Mouse (Mus musculus): ENCODE results near the gene Gm21976. TPM values are rescaled to one million over a fixed set of nuclear protein-coding genes. Genes with fewer than 3 reads are reported as not detected.

Gm21976 gene
- polyA plus RNA-seq, 1 experiment: not detected

- H3K27me3 ChIP-seq (ENCODE audit: control insufficient read depth, insufficient read depth, low read length): peaks cover 31% of the 10 kb centered on the region
- H3K27ac ChIP-seq (ENCODE audit: insufficient read depth, low read length): no peak overlapping the region
- H3K4me3 ChIP-seq (ENCODE audit: extremely low read depth, insufficient read depth, insufficient read length): no peak overlapping the region
- H3K4me1 ChIP-seq (ENCODE audit: control insufficient read depth, insufficient read depth, insufficient read length): peaks cover 8% of the 10 kb centered on the region; the same call in 1 of the 2 replicates
- TF ChIP-seq CTCF (IDR thresholded peaks at IDR 0.05; ENCODE audit: extremely low read depth, insufficient read depth, insufficient read length, insufficient replicate concordance): peak; percentile 7; the same call in 1 of the 2 replicates
- TF ChIP-seq POLR2A (IDR thresholded peaks at IDR 0.05; ENCODE audit: low read depth, low read length): no peak
- WGBS: 13% methylated on average over 8 of the region's 8 CpGs
- peak in 1 of 2 experiments; percentile 8 for DNase-seq (ENCODE audit: low read depth in 1 of 2, low spot score in 2 of 2)
- H3K36me3 ChIP-seq (ENCODE audit: control insufficient read depth, insufficient read depth, low read length): no peaks in the 10 kb centered on the region
These were observed 71.8 kb downstream of the Gm21976 start for GRCm38 (mm10) chr13:98351527-98351926.

GRCm38 (mm10) chr13:98352381-98352975 lies 72.8 kb downstream of the Gm21976 start:
- Histone ChIP-seq H3K27me3 (ENCODE audit: control insufficient read depth, insufficient read depth, low read length) (peaks cover 33% of the 10 kb centered on the region), H3K27ac (ENCODE audit: insufficient read depth, low read length) (no peak overlapping the region)
- 15% methylated on average over 14 of the region's 14 CpGs for WGBS

GRCm38 (mm10) chr13:98353709-98354089 lies 74.0 kb downstream of the Gm21976 start:
- H3K4me3 ChIP-seq (ENCODE audit: extremely low read depth, insufficient read depth, insufficient read length): peak overlapping the region; percentile 33; the same call in 1 of the 2 replicates
- H3K27me3 ChIP-seq (ENCODE audit: control insufficient read depth, insufficient read depth, low read length): peaks cover 43% of the 10 kb centered on the region
- TF ChIP-seq CTCF (IDR thresholded peaks at IDR 0.05; ENCODE audit: extremely low read depth, insufficient read depth, insufficient read length, insufficient replicate concordance) (no peak), POLR2A (IDR thresholded peaks at IDR 0.05; ENCODE audit: low read depth, low read length) (no peak)

More at GRCm38 (mm10) chr13:98352381-98352975, 72.8 kb downstream of the Gm21976 start:
- Histone ChIP-seq H3K4me3 (ENCODE audit: extremely low read depth, insufficient read depth, insufficient read length) (no peak overlapping the region), H3K36me3 (ENCODE audit: control insufficient read depth, insufficient read depth, low read length) (no peaks in the 10 kb centered on the region), H3K4me1 (ENCODE audit: control insufficient read depth, insufficient read depth, insufficient read length) (peaks cover 8% of the 10 kb centered on the region; the same call in 1 of the 2 replicates)
- DNase-seq (ENCODE audit: low read depth in 1 of 2, low spot score in 2 of 2): no peak
- TF ChIP-seq POLR2A (IDR thresholded peaks at IDR 0.05; ENCODE audit: low read depth, low read length) (no peak), CTCF (IDR thresholded peaks at IDR 0.05; ENCODE audit: extremely low read depth, insufficient read depth, insufficient read length, insufficient replicate concordance) (no peak)

GRCm38 (mm10) chr13:98354090-98354801 lies 74.6 kb downstream of the Gm21976 start, which contains the start of gene Foxd1:
Gene Foxd1, plus strand, starts transcription at chr13:98354242.
- H3K27ac ChIP-seq (ENCODE audit: insufficient read depth, low read length): no peak within 1 kb of the TSS
- TF ChIP-seq CTCF (IDR thresholded peaks at IDR 0.05; ENCODE audit: extremely low read depth, insufficient read depth, insufficient read length, insufficient replicate concordance) (no peak), POLR2A (IDR thresholded peaks at IDR 0.05; ENCODE audit: low read depth, low read length) (no peak)
- DNase-seq (ENCODE audit: low read depth in 1 of 2, low spot score in 2 of 2): no peak
- WGBS: 1% methylated on average over 63 of the region's 76 CpGs
- peak within 1 kb of the TSS; percentile 33; the same call in 1 of the 2 replicates for H3K4me3 ChIP-seq (ENCODE audit: extremely low read depth, insufficient read depth, insufficient read length)
- peaks cover 43% of the 10 kb centered on the region for H3K27me3 ChIP-seq (ENCODE audit: control insufficient read depth, insufficient read depth, low read length)
- no peaks in the 10 kb centered on the region for H3K36me3 ChIP-seq (ENCODE audit: control insufficient read depth, insufficient read depth, low read length)
- H3K4me1 ChIP-seq (ENCODE audit: control insufficient read depth, insufficient read depth, insufficient read length): peaks cover 8% of the 10 kb centered on the region; the same call in 1 of the 2 replicates

More at GRCm38 (mm10) chr13:98353709-98354089, 74.0 kb downstream of the Gm21976 start:
- WGBS: 5% methylated on average over 13 of the region's 13 CpGs
- DNase-seq (ENCODE audit: low read depth in 1 of 2, low spot score in 2 of 2): no peak
- Histone ChIP-seq H3K4me1 (ENCODE audit: control insufficient read depth, insufficient read depth, insufficient read length) (peaks cover 8% of the 10 kb centered on the region; the same call in 1 of the 2 replicates), H3K36me3 (ENCODE audit: control insufficient read depth, insufficient read depth, low read length) (no peaks in the 10 kb centered on the region), H3K27ac (ENCODE audit: insufficient read depth, low read length) (no peak overlapping the region)

GRCm38 (mm10) chr13:98354871-98355558 lies 75.3 kb downstream of the Gm21976 start:
- Histone ChIP-seq H3K4me3 (ENCODE audit: extremely low read depth, insufficient read depth, insufficient read length) (peak overlapping the region; percentile 30; the same call in 1 of the 2 replicates), H3K27ac (ENCODE audit: insufficient read depth, low read length) (no peak overlapping the region), H3K36me3 (ENCODE audit: control insufficient read depth, insufficient read depth, low read length) (no peaks in the 10 kb centered on the region), H3K27me3 (ENCODE audit: control insufficient read depth, insufficient read depth, low read length) (peaks cover 43% of the 10 kb centered on the region), H3K4me1 (ENCODE audit: control insufficient read depth, insufficient read depth, insufficient read length) (peaks cover 8% of the 10 kb centered on the region; the same call in 1 of the 2 replicates)
- WGBS: under 1% methylated on average over 83 of the region's 102 CpGs
- no peak for DNase-seq (ENCODE audit: low read depth in 1 of 2, low spot score in 2 of 2)
- TF ChIP-seq POLR2A (IDR thresholded peaks at IDR 0.05; ENCODE audit: low read depth, low read length) (no peak), CTCF (IDR thresholded peaks at IDR 0.05; ENCODE audit: extremely low read depth, insufficient read depth, insufficient read length, insufficient replicate concordance) (no peak)

- Histone ChIP-seq H3K36me3 (ENCODE audit: control insufficient read depth, insufficient read depth, low read length) (no peaks in the 10 kb centered on the region), H3K4me1 (ENCODE audit: control insufficient read depth, insufficient read depth, insufficient read length) (peaks cover 8% of the 10 kb centered on the region; the same call in 1 of the 2 replicates), H3K27me3 (ENCODE audit: control insufficient read depth, insufficient read depth, low read length) (peaks cover 47% of the 10 kb centered on the region), H3K4me3 (ENCODE audit: extremely low read depth, insufficient read depth, insufficient read length) (peak overlapping the region; percentile 18; the same call in 1 of the 2 replicates), H3K27ac (ENCODE audit: insufficient read depth, low read length) (no peak overlapping the region)
- DNase-seq (ENCODE audit: low read depth in 1 of 2, low spot score in 2 of 2): no peak
- 2% methylated on average over 78 of the region's 81 CpGs for WGBS
- TF ChIP-seq POLR2A (IDR thresholded peaks at IDR 0.05; ENCODE audit: low read depth, low read length) (no peak), CTCF (IDR thresholded peaks at IDR 0.05; ENCODE audit: extremely low read depth, insufficient read depth, insufficient read length, insufficient replicate concordance) (no peak)
These were observed 75.9 kb downstream of the Gm21976 start for GRCm38 (mm10) chr13:98355559-98356111.
